Mouse (Mus musculus) MEL (cell line): ENCODE measurements around the gene Cnot8.

ENCODE experiments used
- CTCF ChIP-seq, 3 experiments: IDR thresholded peaks in 2 of 3; conservative IDR thresholded peaks in 1 of 3; 2 replicates each; pipeline ENCODE4 v1.5.1; 2011 to 2012; ENCODE audit warnings: low read length in 3 of 3, low read depth in 2 of 3, mild to moderate bottlenecking in 2 of 3, improper control_type of control experiment in 1 of 3, inconsistent platforms in 1 of 3, mixed read lengths in 1 of 3, moderate library complexity in 1 of 3; ENCODE audit not compliant: control insufficient read depth in 1 of 3, insufficient read depth in 1 of 3, poor library complexity in 1 of 3, severe bottlenecking in 1 of 3
- EP300 ChIP-seq, 2 experiments: IDR thresholded peaks; 2 replicates each; pipeline ENCODE4 v1.6.1; 2011; ENCODE audit warnings: improper control_type of control experiment in 2 of 2, low read length in 2 of 2, low read depth in 1 of 2, mild to moderate bottlenecking in 1 of 2
- POLR2A ChIP-seq, 2 experiments: IDR thresholded peaks; 2 replicates each; pipeline ENCODE4 v1.6.1; 2011 to 2012; ENCODE audit warnings: low read length in 2 of 2, mild to moderate bottlenecking in 2 of 2, control low read depth in 1 of 2, improper control_type of control experiment in 1 of 2, low read depth in 1 of 2, moderate library complexity in 1 of 2; ENCODE audit not compliant: control insufficient read depth in 1 of 2, insufficient read depth in 1 of 2, poor library complexity in 1 of 2
- POLR2AphosphoS5 ChIP-seq: IDR thresholded peaks from 2 replicates; pipeline ENCODE4 v1.6.1; 2012; ENCODE audit warnings: low read depth, borderline replicate concordance, mild to moderate bottlenecking, inconsistent platforms, low read length, moderate library complexity, mixed read lengths
- USF2 ChIP-seq, 2 experiments: IDR thresholded peaks; 2 replicates each; pipeline ENCODE4 v1.6.1; 2011 to 2012; ENCODE audit warnings: improper control_type of control experiment in 2 of 2, low read length in 2 of 2, borderline replicate concordance in 1 of 2, inconsistent platforms in 1 of 2, low read depth in 1 of 2, mild to moderate bottlenecking in 1 of 2; ENCODE audit not compliant: insufficient read depth in 1 of 2

- no peak for TF ChIP-seq CTCF (IDR thresholded peaks at IDR 0.05 in 2 of 3, conservative IDR thresholded peaks at IDR 0.05 in 1 of 3; ENCODE audit: control insufficient read depth in 1 of 3, insufficient read depth in 1 of 3, low read depth in 2 of 3, low read length in 3 of 3, poor library complexity in 1 of 3, severe bottlenecking in 1 of 3)
- TF ChIP-seq USF2 (IDR thresholded peaks at IDR 0.05; ENCODE audit: borderline replicate concordance in 1 of 2, insufficient read depth in 1 of 2, low read depth in 1 of 2, low read length in 2 of 2), result no peak
- TF ChIP-seq POLR2A (IDR thresholded peaks at IDR 0.05; ENCODE audit: control insufficient read depth in 1 of 2, insufficient read depth in 1 of 2, low read depth in 1 of 2, low read length in 2 of 2, poor library complexity in 1 of 2), result no peak
- TF ChIP-seq POLR2AphosphoS5, result no peak
- no peak; a peak in 1 of 4 replicates for TF ChIP-seq EP300 (IDR thresholded peaks at IDR 0.05; ENCODE audit: low read depth in 1 of 2, low read length in 2 of 2)
Measured at GRCm38 (mm10) chr11:58120655-58121054, 16.7 kb downstream of the Cnot8 start.
